Mouse (Mus musculus): ENCODE data around the gene Rsrp1. TPM values are rescaled to one million over a fixed set of nuclear protein-coding genes. Genes with fewer than 3 reads are reported as not detected.

Gene Rsrp1
- polyA plus RNA-seq, 1 experiment from 2014 or later: 536 TPM

GRCm38 (mm10) chr4:134913413-134913812 lies 10.0 kb upstream of the Rsrp1 start:
- Histone ChIP-seq H3K4me1 (peaks cover 16% of the 10 kb centered on the region), H3K4me3 (peak overlapping the region; percentile 92), H3K36me3 (peaks cover 26% of the 10 kb centered on the region), H3K27ac (no peak overlapping the region), H3K9ac (no peak overlapping the region), H3K9me3 (replicated peaks) (no peaks in the 10 kb centered on the region), H3K27me3 (no peaks in the 10 kb centered on the region), H3K4me2 (replicated peaks) (peak overlapping the region; percentile 70)
- no peak for ATAC-seq (ENCODE audit: low FRiP score)
- WGBS: 31% methylated on average over 3 of the region's 3 CpGs

- peak overlapping the region; percentile 91 for H3K27ac ChIP-seq
- peak overlapping the region; percentile 86 for H3K9ac ChIP-seq
- H3K36me3 ChIP-seq: peaks cover 17% of the 10 kb centered on the region
- H3K4me1 ChIP-seq: peaks cover 16% of the 10 kb centered on the region
- no peaks in the 10 kb centered on the region for H3K9me3 ChIP-seq (replicated peaks)
- peak; percentile 51 for ATAC-seq (ENCODE audit: low FRiP score)
- no peaks in the 10 kb centered on the region for H3K27me3 ChIP-seq
- H3K4me3 ChIP-seq: peak overlapping the region; percentile 92
- peak overlapping the region; percentile 70 for H3K4me2 ChIP-seq (replicated peaks)
- 2% methylated on average over 40 of the region's 43 CpGs for WGBS
Observed at GRCm38 (mm10) chr4:134914122-134914863, 9.1 kb upstream of the Rsrp1 start.

GRCm38 (mm10) chr4:134914864-134915209 lies 8.6 kb upstream of the Rsrp1 start, which contains the start of gene Tmem50a:
Gene Tmem50a, minus strand, starts transcription at chr4:134915024.
- peaks cover 16% of the 10 kb centered on the region for H3K4me1 ChIP-seq
- peak; percentile 85 for ATAC-seq (ENCODE audit: low FRiP score)
- peaks cover 14% of the 10 kb centered on the region for H3K36me3 ChIP-seq
- peak within 1 kb of the TSS; percentile 92 for H3K4me3 ChIP-seq
- no peaks in the 10 kb centered on the region for H3K27me3 ChIP-seq
- WGBS: under 1% methylated on average over 25 of the region's 25 CpGs
- no peaks in the 10 kb centered on the region for H3K9me3 ChIP-seq (replicated peaks)
- H3K9ac ChIP-seq: peak within 1 kb of the TSS; percentile 86
- peak within 1 kb of the TSS; percentile 70 for H3K4me2 ChIP-seq (replicated peaks)
- peak within 1 kb of the TSS; percentile 91 for H3K27ac ChIP-seq

- Histone ChIP-seq H3K27me3 (no peaks in the 10 kb centered on the region), H3K9ac (peak overlapping the region; percentile 44), H3K36me3 (peaks cover 11% of the 10 kb centered on the region), H3K4me2 (replicated peaks) (peak overlapping the region; percentile 70), H3K9me3 (replicated peaks) (no peaks in the 10 kb centered on the region), H3K4me1 (peaks cover 16% of the 10 kb centered on the region), H3K27ac (peak overlapping the region; percentile 91; the same call in 1 of the 2 replicates), H3K4me3 (peak overlapping the region; percentile 92)
- ATAC-seq (ENCODE audit: low FRiP score): peak; percentile 67
- WGBS: 62% methylated on average over 14 of the region's 14 CpGs
Observed at GRCm38 (mm10) chr4:134915223-134916050, 8.0 kb upstream of the Rsrp1 start.

- Histone ChIP-seq H3K27ac (no peak overlapping the region), H3K9me3 (replicated peaks) (no peaks in the 10 kb centered on the region), H3K36me3 (peaks cover 2% of the 10 kb centered on the region; the same call in 1 of the 2 replicates), H3K4me1 (peaks cover 16% of the 10 kb centered on the region), H3K4me2 (replicated peaks) (no peak overlapping the region), H3K27me3 (no peaks in the 10 kb centered on the region), H3K9ac (no peak overlapping the region), H3K4me3 (no peak overlapping the region)
- ATAC-seq (ENCODE audit: low FRiP score): no peak
- 70% methylated on average over 3 of the region's 3 CpGs for WGBS
Observed at GRCm38 (mm10) chr4:134917194-134917593, 6.2 kb upstream of the Rsrp1 start.

- Histone ChIP-seq H3K36me3 (no peaks in the 10 kb centered on the region), H3K27ac (no peak overlapping the region), H3K27me3 (no peaks in the 10 kb centered on the region), H3K4me3 (no peak overlapping the region), H3K4me2 (replicated peaks) (no peak overlapping the region), H3K9me3 (replicated peaks) (no peaks in the 10 kb centered on the region), H3K4me1 (peaks cover 11% of the 10 kb centered on the region), H3K9ac (no peak overlapping the region)
- 73% methylated on average over 7 of the region's 7 CpGs for WGBS
- no peak for ATAC-seq (ENCODE audit: low FRiP score)
Observed at GRCm38 (mm10) chr4:134918381-134918780, 5.0 kb upstream of the Rsrp1 start.

- no peak overlapping the region for H3K27ac ChIP-seq
- H3K36me3 ChIP-seq: no peaks in the 10 kb centered on the region
- no peak overlapping the region for H3K9ac ChIP-seq
- no peak overlapping the region for H3K4me2 ChIP-seq (replicated peaks)
- peaks cover 10% of the 10 kb centered on the region for H3K4me1 ChIP-seq
- H3K4me3 ChIP-seq: no peak overlapping the region
- WGBS: 39% methylated on average over 12 of the region's 12 CpGs
- H3K27me3 ChIP-seq: no peaks in the 10 kb centered on the region
- no peaks in the 10 kb centered on the region for H3K9me3 ChIP-seq (replicated peaks)
- no peak for ATAC-seq (ENCODE audit: low FRiP score)
Observed at GRCm38 (mm10) chr4:134919733-134920540, 3.5 kb upstream of the Rsrp1 start.

- 94% methylated on average over 6 of the region's 6 CpGs for WGBS
- Histone ChIP-seq H3K27me3 (no peaks in the 10 kb centered on the region), H3K9ac (no peak overlapping the region), H3K4me2 (replicated peaks) (no peak overlapping the region), H3K9me3 (replicated peaks) (no peaks in the 10 kb centered on the region), H3K27ac (no peak overlapping the region), H3K4me3 (no peak overlapping the region), H3K36me3 (peaks cover 6% of the 10 kb centered on the region), H3K4me1 (peaks cover 11% of the 10 kb centered on the region)
- no peak for ATAC-seq (ENCODE audit: low FRiP score)
Observed at GRCm38 (mm10) chr4:134920631-134921030, 2.8 kb upstream of the Rsrp1 start.

GRCm38 (mm10) chr4:134921703-134922102 lies 1.7 kb upstream of the Rsrp1 start:
- 98% methylated on average over 4 of the region's 4 CpGs for whole genome bisulfite sequencing
- Histone ChIP-seq H3K36me3 (peaks cover 15% of the 10 kb centered on the region), H3K4me1 (peaks cover 19% of the 10 kb centered on the region), H3K4me3 (no peak overlapping the region), H3K9ac (no peak overlapping the region), H3K27ac (no peak overlapping the region), H3K9me3 (replicated peaks) (no peaks in the 10 kb centered on the region), H3K4me2 (replicated peaks) (no peak overlapping the region), H3K27me3 (no peaks in the 10 kb centered on the region)
- ATAC-seq (ENCODE audit: low FRiP score): no peak

- H3K9me3 ChIP-seq (replicated peaks): no peaks in the 10 kb centered on the region
- WGBS: 69% methylated on average over 10 of the region's 10 CpGs
- no peak for ATAC-seq (ENCODE audit: low FRiP score)
Observed at GRCm38 (mm10) chr4:134922111-134922924, 1.1 kb upstream of the Rsrp1 start.

GRCm38 (mm10) chr4:134922925-134923244 lies 507 bp upstream of the Rsrp1 start:
- peak overlapping the region; percentile 86 for H3K27ac ChIP-seq
- ATAC-seq (ENCODE audit: low FRiP score): peak; percentile 78
- H3K9ac ChIP-seq: peak overlapping the region; percentile 70
- WGBS: under 1% methylated on average over 13 of the region's 13 CpGs
- H3K27me3 ChIP-seq: no peaks in the 10 kb centered on the region
- peaks cover 19% of the 10 kb centered on the region for H3K4me1 ChIP-seq
- H3K4me2 ChIP-seq (replicated peaks): peak overlapping the region; percentile 71
- no peaks in the 10 kb centered on the region for H3K9me3 ChIP-seq (replicated peaks)
- H3K36me3 ChIP-seq: peaks cover 27% of the 10 kb centered on the region
- H3K4me3 ChIP-seq: peak overlapping the region; percentile 100

More at GRCm38 (mm10) chr4:134922111-134922924, 1.1 kb upstream of the Rsrp1 start:
- Histone ChIP-seq H3K27ac (peak overlapping the region; percentile 86), H3K36me3 (peaks cover 21% of the 10 kb centered on the region), H3K4me1 (peaks cover 19% of the 10 kb centered on the region), H3K4me2 (replicated peaks) (peak overlapping the region; percentile 71), H3K27me3 (no peaks in the 10 kb centered on the region), H3K4me3 (peak overlapping the region; percentile 100), H3K9ac (peak overlapping the region; percentile 70)

Measured in hindbrain, embryonic 12.5 days (tissue).